Mouse (Mus musculus) lung, embryonic 15.5 days (tissue): Measurements from ENCODE around the gene Tcf7l1. TPM values are rescaled to one million over a fixed set of nuclear protein-coding genes. Genes with fewer than 3 reads are reported as not detected.
A peak's percentile ranks its signal among the peaks of the same experiment; 100 is the strongest.
"Not testable (repeated sequence)": the region's sequence is repeated elsewhere in the genome, so short reads cannot be mapped to it uniquely, and the experiment has no call there.

Source experiments
- ATAC-seq: fragments of 200-750 bp; cut with Nextera tagmentation; 2 replicates; pipeline ENCODE4 v1.8.0; 2017; ENCODE audit warnings: moderate number of reproducible peaks, borderline replicate concordance; ENCODE audit not compliant: low FRiP score, low TSS enrichment; ENCODE audit errors: extremely low read depth
- H3K27ac ChIP-seq: fragments of 300-500 bp; sonication (generic); 2 replicates; pipeline ENCODE4 v1.5.1; 2015; ENCODE audit warnings: moderate library complexity, mild to moderate bottlenecking, inconsistent platforms
- H3K27me3 ChIP-seq: fragments of 300-500 bp; sonication (generic); 2 replicates; pipeline ENCODE4 v1.6.1; 2015; ENCODE audit warnings: inconsistent platforms
- H3K36me3 ChIP-seq: fragments of 300-500 bp; sonication (generic); 2 replicates; pipeline ENCODE4 v1.6.1; 2015; ENCODE audit warnings: inconsistent platforms
- H3K4me1 ChIP-seq: fragments of 300-500 bp; sonication (generic); 2 replicates; pipeline ENCODE4 v1.6.1; 2015; ENCODE audit warnings: inconsistent platforms
- H3K4me2 ChIP-seq: fragments of 300-500 bp; sonication (generic); 2 replicates; pipeline ENCODE4 v1.6.1; 2015; ENCODE audit warnings: inconsistent platforms, mild to moderate bottlenecking, moderate library complexity
- H3K4me3 ChIP-seq: fragments of 300-500 bp; sonication (generic); 2 replicates; pipeline ENCODE4 v1.5.1; 2015; ENCODE audit warnings: mild to moderate bottlenecking, inconsistent platforms
- H3K9ac ChIP-seq: fragments of 300-500 bp; sonication (generic); 2 replicates; pipeline ENCODE4 v1.6.1; 2015; ENCODE audit warnings: inconsistent platforms
- H3K9me3 ChIP-seq: fragments of 300-500 bp; sonication (generic); 2 replicates; pipeline ENCODE4 v1.6.1; 2016; ENCODE audit warnings: inconsistent platforms
- WGBS: fragments of 180-500 bp; shearing (Covaris S2); methylation state at CpG from one replicate; pipeline ENCODE4 v1.1.7; 2015; 5-methylcytosine and 5-hydroxymethylcytosine counted together
- polyA plus RNA-seq: library from polyadenylated mRNA; unstranded; fragments of >200 nt; fragmentation: Nextera tagmentation; extraction: Ambion mirVana; gene quantifications from 2 replicates; pipeline ENCODE4 v1.2.1, GENCODE M21; 2015

The Tcf7l1 gene
- polyA plus RNA-seq: 31.5 and 33.8 TPM in 2 replicates

- Histone ChIP-seq H3K27me3 (no peaks in the 10 kb centered on the region), H3K4me1 (peaks cover 14% of the 10 kb centered on the region), H3K36me3 (peaks cover 6% of the 10 kb centered on the region; the same call in 1 of the 2 replicates), H3K4me3 (peak within 1 kb of the TSS; percentile 94), H3K4me2 (peak within 1 kb of the TSS; percentile 63), H3K9me3 (no peaks in the 10 kb centered on the region), H3K27ac (peak within 1 kb of the TSS; percentile 97), H3K9ac (peak within 1 kb of the TSS; percentile 91)
- 1% methylated on average over 71 of the region's 80 CpGs for WGBS
- peak; percentile 94 for ATAC-seq
Observed at GRCm38 (mm10) chr6:72788892-72789699, at the start of gene Tcf7l1. TSS of gene Tcf7l1 (minus strand) at chr6:72789254.

- Histone ChIP-seq H3K27ac (no peak overlapping the region), H3K9me3 (no peaks in the 10 kb centered on the region), H3K36me3 (peaks cover 22% of the 10 kb centered on the region), H3K4me2 (no peak overlapping the region), H3K4me1 (no peaks in the 10 kb centered on the region), H3K27me3 (no peaks in the 10 kb centered on the region), H3K4me3 (no peak overlapping the region), H3K9ac (no peak overlapping the region)
- WGBS: 76% methylated on average over 4 of the region's 4 CpGs
- no peak for ATAC-seq
Observed at GRCm38 (mm10) chr6:72837756-72838155, 48.7 kb upstream of the Tcf7l1 start.

- Histone ChIP-seq H3K9me3 (no peaks in the 10 kb centered on the region), H3K27me3 (no peaks in the 10 kb centered on the region), H3K36me3 (no peaks in the 10 kb centered on the region), H3K4me3 (no peak overlapping the region), H3K4me1 (no peaks in the 10 kb centered on the region), H3K4me2 (no peak overlapping the region), H3K27ac (no peak overlapping the region), H3K9ac (no peak overlapping the region)
- 60% methylated on average over 4 of the region's 4 CpGs for WGBS
- no peak for ATAC-seq
Observed at GRCm38 (mm10) chr6:72834518-72834917, 45.5 kb upstream of the Tcf7l1 start.

- ATAC-seq: no peak; the same call in 1 of the 2 replicates
- Histone ChIP-seq H3K9me3 (no peaks in the 10 kb centered on the region), H3K27ac (no peak overlapping the region), H3K27me3 (0 out of 2 replicates have a peak, but pooled peaks cover under 1% of the 10 kb centered on the region), H3K9ac (no peak overlapping the region), H3K4me2 (no peak overlapping the region), H3K4me1 (0 out of 2 replicates have a peak, but pooled peaks cover 2% of the 10 kb centered on the region), H3K36me3 (no peaks in the 10 kb centered on the region), H3K4me3 (no peak overlapping the region)
- WGBS: 38% methylated on average over 3 of the region's 3 CpGs
Observed at GRCm38 (mm10) chr6:72831858-72832257, 42.8 kb upstream of the Tcf7l1 start.

DNA sequence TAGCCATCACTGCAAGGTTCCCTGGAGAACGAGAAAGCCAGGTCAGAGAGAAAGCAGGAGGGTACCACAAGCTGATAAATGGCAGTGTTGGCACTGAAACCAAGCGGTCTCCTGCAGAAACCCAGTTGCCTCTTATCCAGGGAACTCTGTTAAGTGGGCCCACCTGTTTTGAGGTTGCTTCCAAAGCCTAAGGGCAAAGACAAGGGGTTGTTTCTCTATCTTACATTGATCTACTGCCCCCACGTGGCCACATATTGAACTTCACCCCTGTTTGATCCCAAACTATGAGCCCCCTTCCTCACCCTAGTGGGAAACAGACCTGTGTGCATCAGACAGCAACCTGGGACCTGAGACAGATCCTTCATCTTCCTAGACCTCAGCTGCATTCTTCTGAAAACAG, 42.2 kb upstream of the Tcf7l1 start:
- WGBS: 23% methylated on average over 3 of the region's 3 CpGs

DNA sequence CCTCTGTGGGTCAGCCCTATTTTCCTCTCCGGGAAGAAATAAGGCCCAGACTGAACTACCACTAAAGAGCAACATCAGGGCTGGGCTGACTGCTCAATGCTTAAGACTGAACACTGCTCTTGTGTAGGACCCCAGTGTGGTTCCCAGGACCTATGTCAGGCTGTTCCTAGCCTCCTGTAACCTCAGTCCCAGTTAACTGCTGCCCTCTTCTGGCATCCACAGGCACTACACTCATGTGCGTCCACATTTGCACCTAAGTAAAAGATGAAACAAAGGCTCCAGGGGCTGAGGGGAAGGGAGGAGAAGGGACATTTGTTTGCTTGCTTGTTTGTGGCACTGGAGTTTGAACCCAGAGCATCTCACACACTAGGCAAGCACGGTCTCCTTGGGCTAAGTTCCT, 39.8 kb upstream of the Tcf7l1 start:
- Histone ChIP-seq H3K4me3 (no peak overlapping the region), H3K4me1 (peaks cover 14% of the 10 kb centered on the region), H3K36me3 (no peaks in the 10 kb centered on the region), H3K4me2 (no peak overlapping the region), H3K9me3 (no peaks in the 10 kb centered on the region), H3K27ac (no peak overlapping the region), H3K27me3 (0 out of 2 replicates have a peak, but pooled peaks cover 16% of the 10 kb centered on the region), H3K9ac (no peak overlapping the region)
- no peak for ATAC-seq
- WGBS: 81% methylated on average over 3 of the region's 3 CpGs

More for the DNA sequence above, 42.2 kb upstream of the Tcf7l1 start:
- Histone ChIP-seq H3K4me2 (no peak overlapping the region), H3K9ac (no peak overlapping the region), H3K4me1 (0 out of 2 replicates have a peak, but pooled peaks cover 2% of the 10 kb centered on the region), H3K4me3 (no peak overlapping the region), H3K36me3 (no peaks in the 10 kb centered on the region), H3K9me3 (no peaks in the 10 kb centered on the region), H3K27ac (no peak overlapping the region), H3K27me3 (0 out of 2 replicates have a peak, but pooled peaks cover 6% of the 10 kb centered on the region)
- no peak for ATAC-seq

DNA sequence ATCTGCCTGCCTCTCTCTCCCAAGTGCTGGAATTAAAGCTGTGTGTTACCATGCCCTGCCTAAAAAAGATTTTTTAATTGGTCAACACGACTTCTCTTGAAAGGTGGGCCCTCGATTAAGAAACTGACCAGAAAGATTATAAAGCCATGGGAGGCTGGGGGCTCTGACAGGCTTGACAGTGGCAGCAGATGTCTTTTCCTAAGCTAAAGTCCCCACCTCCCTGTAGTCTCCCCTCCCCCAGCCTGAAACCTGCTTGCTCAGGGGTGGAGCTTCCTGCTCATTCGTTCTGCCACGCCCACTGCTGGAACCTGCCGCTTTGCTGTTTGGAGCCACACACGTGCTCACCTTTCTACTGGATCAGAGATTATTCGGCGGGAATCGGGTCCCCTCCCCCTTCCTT, 39.0 kb upstream of the Tcf7l1 start:
- H3K27me3 ChIP-seq: 0 out of 2 replicates have a peak, but pooled peaks cover 16% of the 10 kb centered on the region
- H3K4me3 ChIP-seq: not testable (repeated sequence)
- WGBS: 7% methylated on average over 9 of the region's 9 CpGs

GRCm38 (mm10) chr6:72825762-72826161, 36.7 kb upstream of the Tcf7l1 start:
- peaks cover 14% of the 10 kb centered on the region for H3K4me1 ChIP-seq
- no peak for ATAC-seq
- H3K27me3 ChIP-seq: 0 out of 2 replicates have a peak, but pooled peaks cover 16% of the 10 kb centered on the region
- H3K36me3 ChIP-seq: no peaks in the 10 kb centered on the region
- no peak overlapping the region for H3K9ac ChIP-seq
- WGBS: 52% methylated on average over 9 of the region's 9 CpGs
- no peaks in the 10 kb centered on the region for H3K9me3 ChIP-seq
- H3K27ac ChIP-seq: no peak overlapping the region
- no peak overlapping the region for H3K4me2 ChIP-seq
- no peak overlapping the region for H3K4me3 ChIP-seq

More for the DNA sequence above, 39.0 kb upstream of the Tcf7l1 start:
- H3K9ac ChIP-seq, H3K27ac ChIP-seq, H3K36me3 ChIP-seq, ATAC-seq, H3K9me3 ChIP-seq: not testable (repeated sequence)
- Histone ChIP-seq H3K4me1 (peaks cover 14% of the 10 kb centered on the region), H3K4me2 (peak overlapping the region; percentile 31; the same call in 1 of the 2 replicates)

- peak overlapping the region; percentile 21 for H3K4me3 ChIP-seq
- H3K4me1 ChIP-seq: peaks cover 14% of the 10 kb centered on the region
- no peak for ATAC-seq
- H3K27me3 ChIP-seq: 0 out of 2 replicates have a peak, but pooled peaks cover 16% of the 10 kb centered on the region
- H3K27ac ChIP-seq: no peak overlapping the region
- no peaks in the 10 kb centered on the region for H3K9me3 ChIP-seq
- H3K36me3 ChIP-seq: no peaks in the 10 kb centered on the region
- peak overlapping the region; percentile 54 for H3K4me2 ChIP-seq
- 10% methylated on average over 26 of the region's 26 CpGs for WGBS
- 0 out of 2 replicates have a peak overlapping the region, but pooled peaks have one; percentile 15 for H3K9ac ChIP-seq
Observed at GRCm38 (mm10) chr6:72824971-72825737, 36.1 kb upstream of the Tcf7l1 start.

GRCm38 (mm10) chr6:72813456-72813855, 24.4 kb upstream of the Tcf7l1 start:
- no peak overlapping the region for H3K4me3 ChIP-seq
- H3K36me3 ChIP-seq: no peaks in the 10 kb centered on the region
- H3K9ac ChIP-seq: no peak overlapping the region
- 0 out of 2 replicates have a peak, but pooled peaks have one; percentile 23 for ATAC-seq
- H3K9me3 ChIP-seq: no peaks in the 10 kb centered on the region
- H3K27ac ChIP-seq: no peak overlapping the region
- no peak overlapping the region for H3K4me2 ChIP-seq
- H3K27me3 ChIP-seq: no peaks in the 10 kb centered on the region
- peaks cover 9% of the 10 kb centered on the region for H3K4me1 ChIP-seq
- 39% methylated on average over 9 of the region's 9 CpGs for WGBS

DNA sequence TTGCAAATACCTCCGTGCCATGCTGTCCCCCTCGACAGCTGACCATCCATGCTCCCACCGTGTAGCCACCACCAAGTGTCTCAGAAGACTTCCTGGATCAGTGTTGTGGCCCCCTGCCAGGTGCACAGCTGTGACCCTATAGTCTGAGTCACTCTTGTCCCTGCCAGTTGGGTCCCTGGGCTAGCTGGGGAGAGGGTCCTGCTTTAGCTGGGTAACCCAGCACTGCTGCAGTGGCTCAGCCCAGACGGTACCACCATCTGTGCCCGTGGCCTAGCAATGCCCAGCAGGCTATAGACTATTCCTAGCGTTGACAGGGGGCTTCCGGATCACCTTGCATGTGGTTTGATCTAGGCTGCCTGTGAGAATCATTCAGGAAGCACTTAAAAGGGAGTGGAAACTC, 21.2 kb upstream of the Tcf7l1 start:
- ATAC-seq: no peak
- 66% methylated on average over 7 of the region's 7 CpGs for WGBS
- Histone ChIP-seq H3K9me3 (no peaks in the 10 kb centered on the region), H3K27me3 (no peaks in the 10 kb centered on the region), H3K27ac (no peak overlapping the region), H3K9ac (no peak overlapping the region), H3K4me3 (no peak overlapping the region), H3K36me3 (no peaks in the 10 kb centered on the region), H3K4me1 (peaks cover 9% of the 10 kb centered on the region), H3K4me2 (no peak overlapping the region)
